Mouse (Mus musculus) 416B (cell line): Measurements from ENCODE around the gene Ska3.

Source experiments
- DNase-seq: peaks from one replicate; pipeline ENCODE4 v3.0.0; 2011; ENCODE audit warnings: low read depth

The Ska3 gene

GRCm38 (mm10) chr14:57797551-57797950 lies 28.4 kb downstream of the Ska3 start:
- no peak for DNase-seq

GRCm38 (mm10) chr14:57791171-57791570 lies 34.8 kb downstream of the Ska3 start:
- no peak for DNase-seq

- DNase-seq, result no peak
Measured at GRCm38 (mm10) chr14:57789759-57790158, 36.2 kb downstream of the Ska3 start.

GRCm38 (mm10) chr14:57789311-57789710 lies 36.7 kb downstream of the Ska3 start:
- no peak for DNase-seq

- DNase-seq, result no peak
Measured at GRCm38 (mm10) chr14:57787406-57787805, 38.6 kb downstream of the Ska3 start.

- DNase-seq, result peak; percentile 62
Measured at GRCm38 (mm10) chr14:57772157-57772815, 53.7 kb downstream of the Ska3 start.

GRCm38 (mm10) chr14:57769102-57769501 lies 56.9 kb downstream of the Ska3 start:
- DNase-seq, result peak; percentile 78

- no peak for DNase-seq
Measured at GRCm38 (mm10) chr14:57760447-57761412, 65.3 kb downstream of the Ska3 start.

GRCm38 (mm10) chr14:57758237-57758636 lies 67.7 kb downstream of the Ska3 start, which contains the start of gene Lats2:
Gene Lats2 (minus strand): TSS chr14:57758388.
- no peak for DNase-seq
